Mouse (Mus musculus) left cerebral cortex, postnatal 10 days (tissue): ENCODE data around the gene Cebpa. TPM values are rescaled to one million over a fixed set of nuclear protein-coding genes. Genes with fewer than 3 reads are reported as not detected.
A peak's percentile ranks its signal among the peaks of the same experiment; 100 is the strongest.

ENCODE experiments used
- DNase-seq, 2 experiments: peaks; one replicate each; pipeline ENCODE4 v3.0.0; 2021 to 2022; ENCODE audit warnings: low spot score in 2 of 2, mixed read lengths in 1 of 2; ENCODE audit errors: extremely low spot score in 1 of 2
- intact Hi-C: fragments of 180-260 bp; cut with DNase I; formaldehyde crosslinking; loops from one replicate; pipeline ENCODE4 v1.15.1; 2025
- total RNA-seq, 2 experiments: library from RNA; stranded (reverse); gene quantifications; 2 replicates each; pipeline ENCODE4 v1.2.3; 2021

Gene Cebpa
- total RNA-seq, 2 experiments from 2014 or later, result 3.3 to 4.7 TPM

DNA sequence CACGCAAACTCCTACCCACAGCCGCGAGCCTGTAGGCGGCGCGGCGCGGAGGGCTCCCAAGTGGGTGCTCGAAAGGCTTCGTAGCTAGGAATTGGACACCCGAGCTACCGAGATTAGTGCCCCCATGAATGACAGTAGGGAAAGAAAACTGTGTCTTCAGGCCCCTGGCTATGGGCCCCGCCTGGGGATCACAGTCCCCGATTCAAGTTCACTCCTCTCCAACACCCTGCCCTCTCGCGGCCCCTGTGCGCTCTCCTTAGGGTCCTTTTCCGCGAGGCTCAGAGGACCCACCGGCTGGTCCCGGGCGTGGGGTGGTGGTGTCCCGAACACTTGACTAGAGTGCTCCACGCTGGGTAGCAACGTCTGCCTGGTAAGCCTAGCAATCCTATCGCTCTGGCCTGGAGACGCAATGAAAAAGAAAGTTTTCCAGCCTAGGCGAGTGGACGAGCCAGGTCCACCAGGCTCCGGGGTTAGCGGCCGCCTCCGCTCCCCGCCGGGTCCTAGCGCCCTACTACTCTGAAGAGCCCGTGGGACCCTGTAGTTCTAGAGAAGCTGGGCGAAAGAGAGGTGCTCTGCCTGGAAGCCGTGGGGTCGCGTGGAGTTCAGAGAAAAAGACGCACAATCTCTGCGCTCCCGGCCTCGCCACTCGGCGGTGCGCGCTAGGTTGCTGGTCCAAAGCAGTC, 853 bp upstream of the Cebpa start:
- intact Hi-C loops, result loop anchor here (2.0 to 10.0 kb wide), 2 partner anchors 63 to 91 kb away; partner anchors contain the start of gene Cebpg
- peak; percentile 46 to 80 for DNase-seq

DNA sequence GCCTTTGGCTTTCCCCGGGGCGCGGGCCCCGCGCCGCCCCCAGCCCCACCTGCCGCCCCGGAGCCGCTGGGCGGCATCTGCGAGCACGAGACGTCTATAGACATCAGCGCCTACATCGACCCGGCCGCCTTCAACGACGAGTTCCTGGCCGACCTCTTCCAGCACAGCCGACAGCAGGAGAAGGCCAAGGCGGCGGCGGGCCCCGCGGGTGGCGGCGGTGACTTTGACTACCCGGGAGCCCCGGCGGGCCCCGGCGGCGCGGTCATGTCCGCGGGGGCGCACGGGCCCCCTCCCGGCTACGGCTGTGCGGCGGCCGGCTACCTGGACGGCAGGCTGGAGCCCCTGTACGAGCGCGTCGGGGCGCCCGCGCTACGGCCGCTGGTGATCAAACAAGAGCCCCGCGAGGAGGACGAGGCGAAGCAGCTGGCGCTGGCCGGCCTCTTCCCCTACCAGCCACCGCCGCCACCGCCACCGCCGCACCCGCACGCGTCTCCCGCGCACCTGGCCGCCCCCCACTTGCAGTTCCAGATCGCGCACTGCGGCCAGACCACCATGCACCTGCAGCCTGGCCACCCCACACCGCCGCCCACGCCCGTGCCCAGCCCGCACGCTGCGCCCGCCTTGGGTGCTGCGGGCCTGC, 533 bp downstream of the Cebpa start:
- DNase-seq, result peak in 1 of 2 experiments; percentile 64
- intact Hi-C loops, result loop anchor here (2.0 to 10.0 kb wide), 3 partner anchors 49 to 93 kb away; partner anchors contain the start of gene Cebpg

DNA sequence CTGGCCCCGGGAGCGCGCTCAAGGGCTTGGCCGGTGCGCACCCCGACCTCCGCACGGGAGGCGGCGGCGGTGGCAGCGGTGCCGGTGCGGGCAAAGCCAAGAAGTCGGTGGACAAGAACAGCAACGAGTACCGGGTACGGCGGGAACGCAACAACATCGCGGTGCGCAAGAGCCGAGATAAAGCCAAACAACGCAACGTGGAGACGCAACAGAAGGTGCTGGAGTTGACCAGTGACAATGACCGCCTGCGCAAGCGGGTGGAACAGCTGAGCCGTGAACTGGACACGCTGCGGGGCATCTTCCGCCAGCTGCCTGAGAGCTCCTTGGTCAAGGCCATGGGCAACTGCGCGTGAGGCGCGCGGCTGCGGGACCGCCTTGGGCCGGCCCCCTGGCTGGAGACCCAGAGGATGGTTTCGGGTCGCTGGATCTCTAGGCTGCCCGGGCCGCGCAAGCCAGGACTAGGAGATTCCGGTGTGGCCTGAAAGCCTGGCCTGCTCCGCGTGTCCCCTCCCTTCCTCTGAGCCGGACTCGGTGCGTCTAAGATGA, 1.1 kb downstream of the Cebpa start:
- intact Hi-C loops, result loop anchor here (2.0 kb wide), 1 partner anchor 49 kb away; no protein-coding TSS in a partner anchor
- DNase-seq, result peak in 1 of 2 experiments; percentile 47

DNA sequence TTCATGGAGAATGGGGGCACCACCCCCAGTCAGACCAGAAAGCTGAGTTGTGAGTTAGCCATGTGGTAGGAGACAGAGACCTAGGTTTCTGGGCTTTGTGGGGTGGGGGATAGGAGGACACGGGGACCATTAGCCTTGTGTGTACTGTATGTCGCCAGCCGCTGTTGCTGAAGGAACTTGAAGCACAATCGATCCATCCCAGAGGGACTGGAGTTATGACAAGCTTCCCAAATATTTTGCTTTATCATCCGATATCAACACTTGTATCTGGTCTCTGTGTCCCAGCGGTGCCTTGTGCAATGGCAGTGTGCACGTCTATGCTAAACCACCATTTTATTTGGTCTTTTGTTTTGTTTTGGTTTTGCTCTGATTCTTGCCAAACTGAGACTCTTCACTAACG, 2.1 kb downstream of the Cebpa start:
- intact Hi-C loops, result loop anchor here (2.0 kb wide), 1 partner anchor 48 kb away; no protein-coding TSS in a partner anchor
- no peak for DNase-seq

DNA sequence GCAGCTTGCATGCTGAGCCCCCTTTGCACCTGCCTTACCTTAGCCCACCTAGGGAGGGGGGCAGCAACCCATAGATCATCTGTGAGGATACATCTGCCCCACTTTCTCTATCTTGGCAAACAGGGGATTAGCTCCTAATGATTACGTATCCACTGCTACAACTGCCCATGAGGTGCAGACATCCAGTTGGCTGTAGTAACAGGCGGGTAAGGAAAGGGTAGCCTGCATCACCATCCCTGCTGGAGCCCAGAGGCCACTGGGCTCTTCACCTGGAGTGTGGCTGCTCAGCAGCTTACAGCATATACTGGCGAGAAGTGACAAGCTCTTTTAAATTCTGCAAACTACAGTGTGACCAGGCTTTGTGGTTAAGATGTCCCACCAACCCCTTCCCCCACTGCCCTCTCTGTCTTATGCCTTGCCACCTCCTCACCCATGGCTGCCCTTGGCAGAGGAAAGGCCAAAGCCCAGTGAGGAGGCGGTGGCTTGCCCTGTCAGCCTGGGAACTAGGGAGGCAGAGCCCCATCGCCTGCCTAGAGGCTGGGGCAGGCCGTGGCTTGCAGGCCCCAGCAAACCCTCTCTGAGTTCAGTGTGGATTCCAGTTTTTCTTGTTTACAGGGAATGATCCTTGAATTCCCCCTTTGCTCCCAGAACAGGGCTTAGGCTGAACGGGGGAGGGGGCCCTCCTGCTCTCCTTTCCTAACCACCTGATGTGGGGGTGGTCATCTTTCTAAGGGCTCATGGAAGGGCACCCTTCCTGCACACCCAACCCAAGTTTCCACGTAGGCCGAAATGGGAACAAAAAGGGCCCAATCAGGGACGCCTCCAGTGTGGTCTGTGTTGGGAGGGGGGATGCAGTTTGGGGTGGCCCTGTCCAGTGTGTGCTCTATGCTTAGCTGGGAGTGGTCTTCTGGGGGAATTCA, 3.6 kb downstream of the Cebpa start:
- DNase-seq, result no peak

DNA sequence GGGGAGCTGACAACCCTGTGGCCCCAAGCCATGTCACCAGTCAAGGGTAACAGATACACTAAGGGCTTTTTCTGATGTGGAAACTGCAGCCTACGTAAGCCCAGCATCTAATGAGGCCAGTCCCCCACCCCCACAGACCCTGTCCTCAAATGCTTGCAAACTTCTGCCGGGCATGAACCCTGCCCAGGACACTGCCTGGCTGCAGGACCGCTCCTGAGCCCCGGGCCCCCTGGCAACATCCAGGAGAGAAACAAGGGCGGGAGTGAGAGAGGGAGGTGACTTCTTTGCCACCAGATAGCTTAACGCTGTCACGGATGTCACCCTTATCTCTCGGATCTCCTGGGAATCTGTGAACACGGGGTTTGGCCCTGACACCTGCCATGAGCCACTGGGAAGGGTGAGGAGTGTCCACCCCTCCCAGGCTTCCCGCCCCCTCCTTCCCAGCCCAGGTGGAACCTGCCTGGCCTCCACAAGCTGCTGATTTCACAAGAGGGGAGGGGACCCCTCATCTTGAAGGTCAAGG, 4.4 kb downstream of the Cebpa start:
- intact Hi-C loops, result no loop called here

More for the DNA sequence above, 3.6 kb downstream of the Cebpa start:
- intact Hi-C loops, result no loop called here

DNA sequence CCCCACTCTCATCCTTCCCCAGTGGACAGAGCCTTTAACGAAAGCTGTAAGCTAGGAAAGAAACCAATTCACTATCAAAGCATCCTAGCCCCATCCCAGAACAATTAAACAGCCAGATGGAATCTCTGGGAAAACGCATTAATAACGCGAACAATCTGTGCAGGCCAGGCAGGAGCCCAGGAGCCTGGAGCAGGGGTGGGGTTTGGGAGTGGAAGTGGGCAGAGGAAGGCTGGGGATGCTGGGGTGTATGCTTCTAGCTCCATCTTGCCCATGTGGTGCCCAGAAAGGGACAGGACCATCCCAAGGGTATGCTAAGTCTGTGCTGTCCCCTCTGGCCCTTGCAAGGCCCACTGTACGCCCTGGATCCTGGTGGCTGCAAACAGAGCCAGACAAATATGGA, 5.1 kb downstream of the Cebpa start:
- intact Hi-C loops, result no loop called here
- no peak for DNase-seq

More for the DNA sequence above, 4.4 kb downstream of the Cebpa start:
- no peak for DNase-seq

DNA sequence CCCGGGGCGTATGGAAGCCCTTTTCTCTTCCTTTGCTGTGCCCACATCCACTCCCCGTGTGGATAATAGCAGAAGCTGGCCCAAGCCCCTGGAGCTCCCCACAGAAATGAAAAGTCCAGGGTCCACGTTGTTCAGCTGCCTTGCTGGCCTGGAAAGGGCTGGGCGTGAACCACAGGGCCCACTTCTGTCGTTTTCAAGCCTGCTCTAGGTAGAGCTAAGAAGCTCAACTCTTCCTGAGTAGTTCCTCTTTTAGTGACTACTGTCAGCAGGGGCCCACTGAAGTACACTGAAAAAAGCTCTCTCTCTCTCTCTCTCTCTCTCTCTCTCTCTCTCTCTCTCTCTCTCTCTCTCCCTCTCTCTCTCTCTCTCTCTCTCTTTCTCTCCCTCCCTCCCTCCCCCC, 5.7 kb downstream of the Cebpa start:
- intact Hi-C loops, result no loop called here
- no peak for DNase-seq

DNA sequence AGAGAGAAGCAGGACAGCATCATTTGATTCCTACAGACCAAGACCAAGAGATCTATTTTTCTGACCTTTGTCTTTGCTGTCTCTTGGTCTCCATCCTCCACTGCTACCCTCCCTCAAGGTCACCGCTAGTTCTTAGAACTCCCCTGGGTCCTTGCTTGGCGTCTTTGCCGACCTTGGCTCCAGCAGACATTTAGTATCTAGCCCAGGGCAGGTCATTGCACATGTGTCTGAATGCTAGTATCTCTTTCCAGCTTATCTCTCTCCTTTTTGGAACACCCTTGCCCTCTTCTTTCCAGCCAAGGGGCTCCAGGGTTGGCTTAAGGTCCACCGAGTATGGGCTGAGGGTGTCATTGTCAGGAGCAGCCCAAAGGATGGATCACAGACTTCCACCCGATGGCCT, 6.9 kb downstream of the Cebpa start:
- DNase-seq, result no peak
- intact Hi-C loops, result no loop called here

DNA sequence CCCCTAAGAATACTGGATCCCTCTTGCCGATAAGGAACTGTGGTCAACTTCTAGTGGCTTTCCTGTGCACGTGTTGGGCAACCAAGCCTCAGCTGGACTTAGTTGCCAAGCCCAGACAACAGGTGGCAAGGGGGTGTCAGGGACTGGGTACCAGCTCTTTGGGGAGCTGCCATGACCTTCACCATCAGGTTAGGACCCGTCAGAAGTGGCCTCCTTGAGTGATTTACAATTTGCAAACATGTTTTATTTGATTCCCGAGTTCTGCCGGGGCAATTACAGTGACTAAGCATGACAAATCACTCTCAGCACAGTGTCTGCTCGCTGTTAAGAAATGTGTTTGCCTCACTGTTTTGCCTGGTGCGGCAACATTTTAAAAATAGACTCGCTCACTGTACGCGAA, 7.9 kb downstream of the Cebpa start:
- no peak for DNase-seq
- intact Hi-C loops, result no loop called here

DNA sequence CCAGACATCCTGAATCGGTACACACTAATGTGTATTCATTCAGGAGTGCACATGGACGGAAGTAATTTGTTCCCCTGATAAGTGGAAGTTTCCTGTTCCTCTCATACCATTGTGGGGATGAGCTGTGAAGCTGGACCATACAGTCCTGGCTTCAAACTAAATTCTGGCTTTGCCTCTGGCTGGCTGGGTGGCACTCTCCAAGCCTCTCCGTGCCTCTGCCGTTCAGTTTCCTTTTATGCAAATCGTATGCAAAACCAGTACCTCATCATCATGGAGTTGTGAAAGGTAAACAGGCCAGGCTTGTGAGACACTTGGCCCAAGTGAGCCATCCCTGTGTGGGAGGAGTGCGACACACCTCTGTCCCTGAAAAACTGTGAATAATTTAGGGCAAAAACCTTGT, 8.6 kb downstream of the Cebpa start:
- no peak for DNase-seq
- intact Hi-C loops, result no loop called here

DNA sequence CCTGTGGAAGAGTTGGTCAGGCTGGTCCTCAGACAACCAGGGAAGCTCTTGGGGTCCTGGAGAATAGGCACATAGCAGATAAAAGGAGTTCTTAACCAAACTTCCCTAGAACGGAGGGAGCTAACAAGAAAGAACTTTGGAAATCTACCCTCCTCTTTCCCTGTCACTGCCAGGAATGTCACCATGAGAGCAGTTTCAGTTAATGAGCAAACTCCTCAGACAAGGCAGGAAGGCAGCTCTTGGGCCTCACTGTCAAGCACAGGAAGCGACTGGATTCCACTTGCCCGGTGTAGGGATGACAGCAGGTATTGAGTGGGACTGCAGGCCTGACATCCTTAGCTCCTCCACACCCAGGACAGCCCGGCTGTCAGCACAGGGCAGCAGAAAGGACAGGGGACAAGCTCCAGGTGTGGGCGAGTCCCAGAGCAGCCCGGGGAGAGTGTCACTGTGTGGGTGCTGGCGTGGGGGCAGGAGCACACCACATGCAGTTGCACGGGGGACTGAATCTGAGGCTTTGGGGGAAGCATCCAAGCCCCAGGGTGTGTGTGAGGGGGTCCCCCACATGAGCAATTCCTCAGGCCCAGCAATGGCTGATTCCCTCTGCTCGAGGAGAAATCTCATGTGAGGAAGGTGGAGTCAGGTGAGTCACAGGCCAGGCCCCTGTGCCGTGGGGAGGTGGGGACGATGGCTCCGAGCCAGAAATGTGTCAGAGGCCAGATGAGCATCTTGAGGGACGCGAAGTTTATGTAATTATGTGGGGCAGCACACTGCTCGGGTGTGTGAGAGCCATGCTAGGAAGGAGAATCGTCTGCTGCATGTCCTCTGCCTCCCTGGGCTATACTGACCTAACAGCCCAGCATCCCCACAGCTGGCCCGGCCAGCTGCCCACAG, 9.8 kb downstream of the Cebpa start:
- intact Hi-C loops, result no loop called here
- DNase-seq, result peak in 1 of 2 experiments; percentile 36

DNA sequence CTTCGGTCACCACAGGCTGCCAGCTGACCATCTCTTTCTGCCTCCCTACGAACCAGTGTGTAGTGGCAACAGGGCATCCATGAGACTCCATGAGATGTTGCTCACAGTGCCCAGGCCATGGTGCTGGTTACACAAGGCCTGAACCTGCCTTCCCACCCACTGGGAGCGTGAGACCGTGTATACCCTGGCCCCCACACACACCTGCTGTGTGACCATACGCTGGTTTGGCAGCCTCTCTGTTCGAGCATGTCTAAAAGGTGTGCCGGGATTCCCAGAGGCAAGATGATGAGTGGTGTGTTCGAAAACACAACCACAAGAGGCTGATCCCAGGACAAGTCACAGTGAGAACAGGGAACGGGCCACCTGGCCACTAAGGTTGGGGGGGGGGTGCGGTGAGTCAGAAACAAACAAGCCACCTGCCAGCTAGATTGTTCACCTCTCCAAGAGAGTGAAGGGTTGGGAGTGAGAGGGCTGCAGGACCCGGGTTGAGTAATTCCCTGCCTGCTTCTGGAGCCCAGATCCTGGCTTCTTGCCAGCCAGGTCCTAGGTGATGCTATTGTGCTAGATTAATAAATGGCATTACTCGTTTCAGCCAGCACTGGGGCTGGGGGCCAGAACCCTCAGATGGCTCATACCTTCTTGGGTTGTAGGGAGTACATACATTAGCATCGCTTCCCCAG, 11.1 kb downstream of the Cebpa start:
- peak in 1 of 2 experiments; percentile 22 for DNase-seq
- intact Hi-C loops, result no loop called here

DNA sequence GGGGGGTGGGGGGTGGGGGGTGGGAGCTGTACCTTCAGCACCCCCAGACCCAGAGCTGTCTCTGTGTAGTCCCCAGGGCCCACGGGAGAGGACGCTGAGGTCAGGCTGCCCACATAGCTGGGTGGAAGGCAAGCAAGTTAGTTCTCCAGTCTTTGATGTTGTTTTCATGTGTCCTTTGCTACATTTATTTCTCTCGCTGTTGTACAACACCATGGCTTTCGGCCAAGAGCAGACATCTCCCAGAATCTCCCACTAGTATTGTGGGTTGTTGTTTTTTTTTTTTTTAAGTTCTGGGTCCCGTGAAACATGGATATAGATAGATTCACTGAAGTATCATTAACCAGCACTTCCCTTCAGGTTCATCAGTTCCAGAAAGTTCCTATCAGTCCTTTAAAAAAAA, 11.8 kb downstream of the Cebpa start:
- intact Hi-C loops, result no loop called here
- peak in 1 of 2 experiments; percentile 28 for DNase-seq

DNA sequence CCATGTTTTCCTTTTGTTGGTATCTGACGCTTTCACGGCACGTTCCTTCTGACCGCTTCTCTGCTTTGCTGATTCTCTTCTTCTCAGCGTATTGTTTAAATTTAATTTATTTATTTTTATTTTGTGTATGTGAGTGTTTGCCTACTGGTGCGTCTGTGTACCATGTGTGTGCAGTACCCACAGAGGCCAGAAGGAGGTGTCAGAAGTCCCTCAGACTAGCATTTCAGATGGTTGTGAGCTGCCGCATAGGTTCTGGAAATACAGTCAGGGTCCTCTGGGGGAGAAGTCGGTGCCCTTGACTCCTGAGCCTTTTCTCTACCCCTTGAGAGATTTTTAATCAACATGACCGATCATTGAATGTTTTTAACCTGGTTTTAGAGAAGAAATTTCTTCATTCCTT, 12.5 kb downstream of the Cebpa start:
- intact Hi-C loops, result no loop called here
- DNase-seq, result no peak

DNA sequence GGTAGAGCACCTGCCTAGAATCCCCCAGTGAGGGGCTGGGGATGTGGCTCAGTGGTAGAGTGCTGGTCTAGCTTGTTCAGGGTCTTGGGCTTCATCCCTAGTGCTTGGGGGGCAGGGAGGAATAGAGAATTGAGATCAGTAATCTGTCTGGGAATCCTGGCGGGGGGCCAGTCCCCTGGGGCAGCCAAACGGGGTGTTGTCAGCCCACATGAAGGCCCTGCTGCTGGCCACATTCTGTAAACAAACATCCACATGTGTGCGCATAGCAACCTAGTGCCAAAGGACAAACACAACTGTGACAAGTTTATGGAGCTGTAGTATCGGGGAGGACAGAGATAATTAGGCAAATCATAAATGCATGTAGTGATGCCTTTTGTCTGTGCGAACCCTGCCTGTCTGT, 15.5 kb downstream of the Cebpa start:
- peak in 1 of 2 experiments; percentile 54 for DNase-seq
- intact Hi-C loops, result no loop called here

DNA sequence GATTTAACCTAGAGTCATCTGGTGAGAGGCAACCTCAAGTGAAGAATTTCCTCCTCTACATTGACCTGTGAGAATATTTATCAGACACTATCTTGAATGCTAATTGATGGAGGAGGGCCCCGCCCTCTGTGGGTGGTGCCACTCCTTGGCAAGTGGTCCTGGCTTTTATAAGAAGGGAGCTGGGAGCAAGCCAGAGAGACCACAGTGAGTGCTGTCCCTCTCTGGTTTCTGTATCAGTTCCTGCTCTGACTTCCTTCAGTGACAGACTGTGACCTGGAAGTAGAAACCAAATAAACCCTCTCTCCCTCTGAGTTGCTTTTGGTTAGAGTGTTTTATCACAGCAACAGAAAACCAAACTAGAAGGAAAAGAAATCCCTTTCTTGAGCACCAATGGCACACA, 18.4 kb downstream of the Cebpa start:
- intact Hi-C loops, result no loop called here
- no peak for DNase-seq
